Mouse (Mus musculus): ENCODE data around the gene Slc38a10. TPM values are rescaled to one million over a fixed set of nuclear protein-coding genes. Genes with fewer than 3 reads are reported as not detected.

Gene Slc38a10
- polyA plus RNA-seq, 1 experiment from 2014 or later = 46.1 TPM

GRCm38 (mm10) chr11:120168516-120168915 lies 17.4 kb upstream of the Slc38a10 start:
- WGBS = 85% methylated on average over 8 of the region's 8 CpGs
- Histone ChIP-seq H3K4me1 (ENCODE audit: control insufficient read depth, insufficient read depth, low read length) (peaks cover 64% of the 10 kb centered on the region), H3K4me2 (ENCODE audit: low read depth, severe bottlenecking) (no peak overlapping the region), H3K4me3 (ENCODE audit: low read depth, low read length) (no peak overlapping the region), H3K27me3 (ENCODE audit: control insufficient read depth, insufficient read depth, low read length) (no peaks in the 10 kb centered on the region), H3K27ac (replicated peaks; ENCODE audit: low read depth, low read length) (no peak overlapping the region), H3K9me3 (ENCODE audit: control insufficient read depth, low read length) (no peaks in the 10 kb centered on the region), H3K36me3 (ENCODE audit: control insufficient read depth, insufficient read depth, low read length) (no peaks in the 10 kb centered on the region), H3K9ac (ENCODE audit: low read length) (no peak overlapping the region)
- DNase-seq (ENCODE audit: low spot score) = no peak
- no peak for ATAC-seq (ENCODE audit: insufficient number of reproducible peaks, low FRiP score, low TSS enrichment, low read depth)

DNA sequence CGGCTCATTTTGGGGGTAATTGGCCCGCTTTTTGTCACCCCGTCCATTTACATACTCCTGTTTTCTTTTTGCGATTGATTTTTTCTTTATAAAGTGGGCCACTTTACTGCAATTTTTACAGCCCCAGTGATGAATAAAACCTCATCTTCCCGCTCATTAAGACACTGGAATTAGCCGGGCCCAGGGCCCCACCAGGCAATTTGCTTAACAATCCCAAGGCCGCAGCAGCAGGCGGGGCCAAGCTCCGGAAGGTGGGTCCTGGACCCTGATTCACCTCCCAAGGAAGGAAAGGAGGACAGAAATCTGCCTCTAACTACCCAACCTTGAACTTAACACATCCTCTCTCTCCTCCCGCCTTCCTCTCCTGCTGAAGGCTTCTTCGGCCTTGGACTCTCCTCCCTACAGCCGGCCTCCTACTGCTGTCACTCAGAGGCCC lies 16.8 kb upstream of the Slc38a10 start:
- Histone ChIP-seq H3K36me3 (ENCODE audit: control insufficient read depth, insufficient read depth, low read length) (no peaks in the 10 kb centered on the region), H3K9me3 (ENCODE audit: control insufficient read depth, low read length) (no peaks in the 10 kb centered on the region), H3K4me1 (ENCODE audit: control insufficient read depth, insufficient read depth, low read length) (peaks cover 64% of the 10 kb centered on the region), H3K27ac (replicated peaks; ENCODE audit: low read depth, low read length) (no peak overlapping the region), H3K9ac (ENCODE audit: low read length) (no peak overlapping the region), H3K4me2 (ENCODE audit: low read depth, severe bottlenecking) (no peak overlapping the region), H3K27me3 (ENCODE audit: control insufficient read depth, insufficient read depth, low read length) (no peaks in the 10 kb centered on the region), H3K4me3 (ENCODE audit: low read depth, low read length) (no peak overlapping the region)
- no peak for DNase-seq (ENCODE audit: low spot score)
- no peak for ATAC-seq (ENCODE audit: insufficient number of reproducible peaks, low FRiP score, low TSS enrichment, low read depth)
- WGBS = 29% methylated on average over 12 of the region's 12 CpGs

DNA sequence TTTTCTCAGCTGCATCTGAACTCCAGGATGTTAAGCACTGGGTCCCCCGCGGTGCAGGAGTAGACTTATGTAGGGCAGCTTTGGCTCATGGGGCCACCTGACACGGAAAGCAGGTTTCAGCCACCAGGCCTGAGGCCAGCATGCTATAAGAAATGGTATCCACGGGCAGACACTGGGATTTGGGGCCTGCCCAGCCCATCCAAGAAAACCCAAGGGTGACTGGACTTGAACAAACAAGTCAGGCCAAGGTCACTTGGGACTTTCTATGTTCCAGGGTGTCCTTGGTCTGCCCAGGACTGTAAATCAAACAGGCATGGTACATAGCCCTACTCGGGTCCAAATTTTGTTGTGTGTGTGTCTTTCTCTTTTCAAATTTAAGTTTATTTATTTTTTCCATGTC lies 15.9 kb upstream of the Slc38a10 start:
- H3K9ac ChIP-seq (ENCODE audit: low read length) = no peak overlapping the region
- H3K4me3 ChIP-seq (ENCODE audit: low read depth, low read length) = no peak overlapping the region
- 38% methylated on average over 5 of the region's 5 CpGs for WGBS
- ATAC-seq (ENCODE audit: insufficient number of reproducible peaks, low FRiP score, low TSS enrichment, low read depth) (no peak), DNase-seq (ENCODE audit: low spot score) (no peak)
- peaks cover 64% of the 10 kb centered on the region for H3K4me1 ChIP-seq (ENCODE audit: control insufficient read depth, insufficient read depth, low read length)
- no peaks in the 10 kb centered on the region for H3K36me3 ChIP-seq (ENCODE audit: control insufficient read depth, insufficient read depth, low read length)
- H3K27ac ChIP-seq (replicated peaks; ENCODE audit: low read depth, low read length) = no peak overlapping the region
- no peaks in the 10 kb centered on the region for H3K9me3 ChIP-seq (ENCODE audit: control insufficient read depth, low read length)
- H3K27me3 ChIP-seq (ENCODE audit: control insufficient read depth, insufficient read depth, low read length) = no peaks in the 10 kb centered on the region
- no peak overlapping the region for H3K4me2 ChIP-seq (ENCODE audit: low read depth, severe bottlenecking)

- no peaks in the 10 kb centered on the region for H3K9me3 ChIP-seq (ENCODE audit: control insufficient read depth, low read length)
- peak overlapping the region; percentile 27; the same call in 1 of the 2 replicates for H3K9ac ChIP-seq (ENCODE audit: low read length)
- no peaks in the 10 kb centered on the region for H3K36me3 ChIP-seq (ENCODE audit: control insufficient read depth, insufficient read depth, low read length)
- DNase-seq (ENCODE audit: low spot score) = peak; percentile 77
- H3K4me1 ChIP-seq (ENCODE audit: control insufficient read depth, insufficient read depth, low read length) = peaks cover 52% of the 10 kb centered on the region
- 11% methylated on average over 17 of the region's 17 CpGs for WGBS
- H3K4me3 ChIP-seq (ENCODE audit: low read depth, low read length) = no peak overlapping the region
- peak overlapping the region; percentile 65 for H3K27ac ChIP-seq (replicated peaks; ENCODE audit: low read depth, low read length)
- H3K27me3 ChIP-seq (ENCODE audit: control insufficient read depth, insufficient read depth, low read length) = no peaks in the 10 kb centered on the region
- ATAC-seq (ENCODE audit: insufficient number of reproducible peaks, low FRiP score, low TSS enrichment, low read depth) = peak; percentile 81
- H3K4me2 ChIP-seq (ENCODE audit: low read depth, severe bottlenecking) = peak overlapping the region; percentile 34
These were observed 13.5 kb upstream of the Slc38a10 start for GRCm38 (mm10) chr11:120164471-120165261.

GRCm38 (mm10) chr11:120164028-120164427 lies 12.9 kb upstream of the Slc38a10 start:
- ATAC-seq (ENCODE audit: insufficient number of reproducible peaks, low FRiP score, low TSS enrichment, low read depth) = no peak; the same call in 1 of the 2 replicates

DNA sequence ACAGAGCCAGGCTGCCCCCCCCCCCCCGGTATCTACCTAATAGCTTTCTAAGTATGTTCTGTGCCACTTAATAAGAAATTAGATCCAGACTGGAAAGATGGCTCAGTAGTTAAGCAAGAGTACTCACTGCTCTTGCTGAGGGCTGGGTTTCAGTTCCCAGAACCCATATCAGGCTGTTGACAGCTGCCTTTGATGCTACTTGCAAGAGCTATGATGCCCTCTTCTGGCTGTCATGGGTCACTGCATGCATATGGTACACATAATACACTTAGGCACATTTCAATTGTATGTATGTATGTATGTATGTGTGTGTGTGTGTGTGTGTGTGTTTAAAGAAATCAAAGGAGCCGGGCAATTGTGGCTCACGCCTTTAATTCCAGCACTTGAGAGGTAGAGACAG lies 12.1 kb upstream of the Slc38a10 start:
- no peaks in the 10 kb centered on the region for H3K27me3 ChIP-seq (ENCODE audit: control insufficient read depth, insufficient read depth, low read length)
- 90% methylated on average over 3 of the region's 3 CpGs for WGBS
- H3K9ac ChIP-seq (ENCODE audit: low read length) = no peak overlapping the region
- no peak overlapping the region for H3K4me2 ChIP-seq (ENCODE audit: low read depth, severe bottlenecking)
- no peak for ATAC-seq (ENCODE audit: insufficient number of reproducible peaks, low FRiP score, low TSS enrichment, low read depth)
- no peaks in the 10 kb centered on the region for H3K36me3 ChIP-seq (ENCODE audit: control insufficient read depth, insufficient read depth, low read length)
- H3K4me1 ChIP-seq (ENCODE audit: control insufficient read depth, insufficient read depth, low read length) = peaks cover 47% of the 10 kb centered on the region
- no peak overlapping the region for H3K4me3 ChIP-seq (ENCODE audit: low read depth, low read length)
- no peaks in the 10 kb centered on the region for H3K9me3 ChIP-seq (ENCODE audit: control insufficient read depth, low read length)
- no peak overlapping the region for H3K27ac ChIP-seq (replicated peaks; ENCODE audit: low read depth, low read length)
- no peak for DNase-seq (ENCODE audit: low spot score)

More at GRCm38 (mm10) chr11:120164028-120164427, 12.9 kb upstream of the Slc38a10 start:
- WGBS = 34% methylated on average over 5 of the region's 5 CpGs
- no peak for DNase-seq (ENCODE audit: low spot score)
- peak overlapping the region; percentile 65 for H3K27ac ChIP-seq (replicated peaks; ENCODE audit: low read depth, low read length)
- H3K9me3 ChIP-seq (ENCODE audit: control insufficient read depth, low read length) = no peaks in the 10 kb centered on the region
- H3K9ac ChIP-seq (ENCODE audit: low read length) = peak overlapping the region; percentile 27; the same call in 1 of the 2 replicates
- H3K4me2 ChIP-seq (ENCODE audit: low read depth, severe bottlenecking) = peak overlapping the region; percentile 34
- H3K4me1 ChIP-seq (ENCODE audit: control insufficient read depth, insufficient read depth, low read length) = peaks cover 49% of the 10 kb centered on the region
- no peaks in the 10 kb centered on the region for H3K27me3 ChIP-seq (ENCODE audit: control insufficient read depth, insufficient read depth, low read length)
- no peaks in the 10 kb centered on the region for H3K36me3 ChIP-seq (ENCODE audit: control insufficient read depth, insufficient read depth, low read length)
- no peak overlapping the region for H3K4me3 ChIP-seq (ENCODE audit: low read depth, low read length)

GRCm38 (mm10) chr11:120161245-120161644 lies 10.1 kb upstream of the Slc38a10 start:
- 50% methylated on average over 4 of the region's 4 CpGs for WGBS
- ATAC-seq (ENCODE audit: insufficient number of reproducible peaks, low FRiP score, low TSS enrichment, low read depth) (no peak), DNase-seq (ENCODE audit: low spot score) (no peak)
- H3K4me2 ChIP-seq (ENCODE audit: low read depth, severe bottlenecking) = no peak overlapping the region
- H3K36me3 ChIP-seq (ENCODE audit: control insufficient read depth, insufficient read depth, low read length) = no peaks in the 10 kb centered on the region; the same call in 1 of the 2 replicates
- no peak overlapping the region for H3K4me3 ChIP-seq (ENCODE audit: low read depth, low read length)
- H3K9me3 ChIP-seq (ENCODE audit: control insufficient read depth, low read length) = no peaks in the 10 kb centered on the region
- peaks cover 31% of the 10 kb centered on the region for H3K4me1 ChIP-seq (ENCODE audit: control insufficient read depth, insufficient read depth, low read length)
- no peak overlapping the region for H3K27ac ChIP-seq (replicated peaks; ENCODE audit: low read depth, low read length)
- H3K9ac ChIP-seq (ENCODE audit: low read length) = no peak overlapping the region
- H3K27me3 ChIP-seq (ENCODE audit: control insufficient read depth, insufficient read depth, low read length) = no peaks in the 10 kb centered on the region

DNA sequence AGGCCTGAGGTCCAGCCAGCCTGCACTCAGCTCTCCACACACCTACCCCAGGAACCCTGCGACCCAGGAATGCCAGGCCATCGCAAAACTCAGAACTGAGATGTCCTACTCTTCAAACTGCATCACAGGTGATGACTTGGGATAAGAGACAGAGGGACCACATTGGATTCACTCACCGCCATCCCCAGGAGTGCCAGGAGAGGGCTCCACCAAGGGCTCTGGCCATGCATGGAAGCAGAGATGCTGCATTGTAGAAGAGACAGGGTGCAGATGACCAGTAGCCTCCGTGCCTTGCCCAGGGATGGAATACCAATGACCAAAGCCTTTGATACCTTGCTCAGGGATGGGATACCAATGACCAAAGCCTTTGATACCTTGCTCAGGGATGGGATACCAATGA lies 9.3 kb upstream of the Slc38a10 start:
- H3K27ac ChIP-seq (replicated peaks; ENCODE audit: low read depth, low read length) = no peak overlapping the region
- H3K9ac ChIP-seq (ENCODE audit: low read length) = 0 out of 2 replicates have a peak overlapping the region, but pooled peaks have one; percentile 27
- no peaks in the 10 kb centered on the region for H3K27me3 ChIP-seq (ENCODE audit: control insufficient read depth, insufficient read depth, low read length)
- H3K4me1 ChIP-seq (ENCODE audit: control insufficient read depth, insufficient read depth, low read length) = peaks cover 27% of the 10 kb centered on the region
- no peaks in the 10 kb centered on the region for H3K9me3 ChIP-seq (ENCODE audit: control insufficient read depth, low read length)
- no peaks in the 10 kb centered on the region; the same call in 1 of the 2 replicates for H3K36me3 ChIP-seq (ENCODE audit: control insufficient read depth, insufficient read depth, low read length)
- ATAC-seq (ENCODE audit: insufficient number of reproducible peaks, low FRiP score, low TSS enrichment, low read depth) (no peak), DNase-seq (ENCODE audit: low spot score) (peak; percentile 47)
- 72% methylated on average over 4 of the region's 4 CpGs for WGBS
- no peak overlapping the region for H3K4me2 ChIP-seq (ENCODE audit: low read depth, severe bottlenecking)
- H3K4me3 ChIP-seq (ENCODE audit: low read depth, low read length) = no peak overlapping the region
